Mouse (Mus musculus): ENCODE data around the gene Ercc5. TPM values are rescaled to one million over a fixed set of nuclear protein-coding genes. Genes with fewer than 3 reads are reported as not detected.
A peak's percentile ranks its signal among the peaks of the same experiment; 100 is the strongest.

Ercc5 gene
- 10 to 100 TPM; 10.7 to 12.6 TPM for total RNA-seq (2021)
- long read RNA-seq, experiment 1, transcript Ercc5-201 (15 exons, 3,907 nt) = major isoform, 13 of 20 reads
- long read RNA-seq, experiment 1, partial matches to known transcripts = 2 of 20 reads
- long read RNA-seq, experiment 1, other reads (novel, unspliced or antisense) = 5 of 20 reads
- long read RNA-seq, experiment 2, transcript Ercc5-201 (15 exons, 3,907 nt) = major isoform, 23 of 28 reads
- long read RNA-seq, experiment 2, partial matches to known transcripts = 3 of 28 reads
- long read RNA-seq, experiment 2, other reads (novel, unspliced or antisense) = 2 of 28 reads

DNA sequence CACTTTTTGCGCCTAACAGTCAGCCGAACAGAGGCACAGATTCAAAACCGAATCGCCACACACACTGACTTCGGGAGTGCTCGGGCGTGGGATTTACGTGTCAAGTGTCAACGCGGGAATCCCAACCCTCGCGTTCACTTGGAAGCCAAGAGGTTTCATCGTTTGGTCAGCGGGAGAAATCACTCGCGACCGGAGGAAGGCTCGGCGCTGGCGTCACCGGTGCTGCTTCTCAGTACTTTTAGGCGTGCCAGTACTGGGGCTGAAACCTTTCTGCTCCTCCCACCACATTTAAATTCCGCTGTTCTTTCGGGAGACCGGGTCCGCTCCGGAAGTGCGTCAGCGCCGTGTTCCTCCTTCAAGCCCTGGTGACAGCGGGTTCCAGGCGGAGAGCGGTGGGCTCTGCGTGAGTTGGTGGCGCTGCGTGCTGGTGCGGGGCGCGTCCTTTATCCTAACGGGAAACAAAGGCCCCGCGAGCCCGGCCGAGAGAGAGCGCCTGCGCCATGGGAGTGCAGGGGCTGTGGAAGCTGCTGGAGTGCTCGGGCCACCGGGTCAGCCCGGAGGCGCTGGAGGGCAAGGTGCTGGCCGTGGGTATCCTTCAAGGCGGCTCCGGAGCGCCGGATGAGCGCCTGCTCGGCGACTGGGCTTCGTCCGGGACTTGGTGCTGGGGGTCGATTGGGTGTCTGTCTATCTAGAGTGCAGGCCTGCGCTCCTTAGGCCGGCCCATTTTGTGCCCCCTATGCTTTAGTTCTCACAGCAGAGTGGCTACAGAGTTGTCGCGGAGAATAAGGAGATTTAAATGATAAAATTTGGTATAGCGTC is at the start of gene Ercc5:
TSS of gene Ercc5 (plus strand) at position 182 of the 819 bp plus-strand sequence.
- peak; percentile 65 for DNase-seq

DNA sequence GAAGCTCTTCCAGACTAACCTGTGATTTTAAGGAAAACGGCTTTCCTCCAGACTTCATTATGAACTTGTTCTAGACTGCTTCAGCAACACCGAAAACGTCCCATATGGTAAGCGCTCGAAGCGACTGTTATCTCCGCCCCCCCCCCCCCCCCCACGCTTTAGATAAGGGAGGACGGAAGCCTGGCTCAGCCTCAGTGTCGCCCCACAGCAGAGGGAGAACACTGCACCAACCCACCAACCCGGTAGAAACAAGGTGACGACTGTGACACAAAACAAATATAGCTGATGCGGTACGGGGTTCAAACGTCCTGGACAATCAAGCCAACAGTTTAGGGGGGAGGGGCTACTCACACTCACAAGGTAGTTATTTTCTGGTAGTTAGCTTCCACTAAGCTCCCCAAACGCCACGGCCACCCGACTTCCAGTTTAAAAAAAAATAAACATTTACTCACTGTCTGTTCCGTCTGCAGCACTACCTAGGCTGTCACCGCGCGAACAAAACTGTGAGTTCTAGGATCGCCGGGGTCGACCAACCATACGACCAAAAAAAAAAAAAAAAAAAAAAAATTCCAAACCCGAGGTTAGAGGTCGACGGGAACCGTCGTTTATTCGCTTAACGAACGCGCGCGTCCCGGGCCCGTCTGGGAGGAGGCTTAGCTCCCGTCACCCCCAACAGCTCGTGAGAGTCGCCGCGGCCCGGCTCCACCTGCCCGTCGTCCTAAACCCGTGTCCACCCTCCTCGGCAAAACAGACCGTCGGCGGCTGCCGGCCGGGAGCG is 45.9 kb upstream of the Ercc5 start:
- no peak for DNase-seq

DNA sequence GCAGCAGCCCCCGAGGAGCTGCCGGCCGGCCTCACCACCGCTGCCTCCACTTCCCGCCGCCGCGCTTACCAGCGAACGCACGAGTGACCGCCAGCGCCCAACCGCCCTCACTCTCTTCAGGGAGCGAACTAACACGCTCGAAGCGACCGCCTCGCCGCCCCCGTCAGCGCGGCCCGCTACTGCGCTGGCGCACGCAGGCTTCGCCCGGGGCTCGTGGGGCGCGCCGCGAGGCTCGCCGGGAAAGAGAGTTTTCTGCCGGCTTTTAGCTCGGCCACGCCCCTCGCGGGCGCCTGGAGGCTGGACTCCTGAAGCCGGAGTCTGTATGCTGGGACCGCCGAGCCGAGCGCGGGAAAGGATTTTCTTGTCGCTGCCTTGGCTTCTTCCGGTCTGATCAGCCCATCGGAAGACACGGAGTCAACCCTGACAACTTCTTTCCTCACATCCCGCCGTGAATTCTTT is 45.3 kb upstream of the Ercc5 start, which contains the start of gene Tex30:
TSS of gene Tex30 (minus strand) at position 183 of the 459 bp plus-strand sequence.
- DNase-seq = peak; percentile 92

DNA sequence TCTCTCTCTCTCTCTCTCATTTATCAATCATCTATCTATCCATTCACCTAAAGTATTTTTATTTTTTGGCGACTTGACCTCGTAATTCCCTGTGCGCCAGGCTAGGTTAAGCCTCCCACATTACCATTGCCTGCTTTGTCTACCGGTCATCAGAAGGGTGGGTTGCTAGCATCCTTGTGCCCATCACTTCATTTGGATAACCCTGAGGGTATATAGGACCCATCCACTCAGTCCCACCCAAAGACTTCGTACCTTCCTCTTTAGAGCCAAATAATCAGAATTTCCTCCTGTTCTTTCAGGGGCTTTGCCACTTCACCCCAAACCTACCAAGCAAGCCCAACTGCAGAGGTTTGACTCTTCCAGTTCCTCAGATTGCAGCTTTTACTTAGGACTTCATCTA is 44.6 kb upstream of the Ercc5 start:
- DNase-seq = no peak

DNA sequence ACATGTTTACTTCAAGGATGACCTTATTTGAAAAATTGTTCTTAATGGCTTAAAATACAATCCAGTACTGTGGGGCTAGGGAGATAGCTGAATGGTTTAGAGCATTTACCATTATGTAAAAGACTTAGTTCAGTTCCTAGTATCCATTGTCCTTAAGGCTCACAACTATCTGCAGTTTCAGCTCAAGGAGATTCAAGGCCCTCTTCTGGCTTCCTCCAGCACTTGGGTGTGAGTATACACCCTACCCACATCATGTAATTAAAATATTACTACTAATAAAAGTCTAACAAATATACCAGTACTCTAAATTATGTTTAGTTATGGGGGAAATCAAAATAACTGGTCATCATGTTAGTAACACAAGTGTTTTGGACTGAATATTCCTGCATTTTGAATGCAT is 30.0 kb upstream of the Ercc5 start:
- DNase-seq = no peak

DNA sequence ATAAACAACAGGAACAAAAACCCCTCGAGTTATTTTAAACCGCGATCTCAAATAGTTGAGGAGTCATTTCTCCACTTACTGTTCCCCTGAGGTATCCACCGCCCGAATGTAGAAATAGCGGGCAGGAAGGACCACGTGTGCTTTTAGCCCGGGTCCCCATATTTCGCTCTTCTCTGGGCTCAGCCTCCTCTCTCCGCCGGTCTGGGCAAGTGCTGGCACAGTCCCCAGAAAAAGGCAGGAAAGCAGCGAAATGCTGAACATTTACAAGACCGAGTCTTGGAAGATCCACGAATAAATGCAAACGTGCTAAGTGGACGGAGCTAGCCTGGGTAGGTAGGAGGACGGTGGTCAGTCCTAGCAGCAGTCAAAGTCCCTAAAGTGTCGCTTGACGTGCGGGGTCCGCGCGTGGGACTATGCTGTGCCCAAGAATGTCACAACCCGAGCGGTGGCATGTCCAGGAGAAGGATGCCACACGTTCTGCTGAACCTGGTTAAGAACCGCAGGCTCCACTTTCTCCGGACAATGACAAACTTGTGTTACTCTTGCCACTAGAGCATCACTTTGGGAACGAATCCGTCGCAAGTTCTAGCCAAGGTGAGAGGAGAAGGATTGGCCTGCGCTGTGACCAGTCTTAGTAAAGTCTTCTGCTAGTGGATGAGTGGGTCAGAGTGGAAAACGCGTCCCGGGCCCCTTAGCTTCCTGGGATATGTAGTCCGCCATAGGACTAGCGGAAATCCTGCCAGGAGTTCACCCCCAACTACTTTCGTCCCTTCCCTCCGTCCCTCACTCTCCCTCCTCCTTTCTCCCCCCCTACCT is 29.1 kb upstream of the Ercc5 start, which contains the start of the genes Kdelc1 and Bivm:
TSS of gene Kdelc1 (minus strand) at position 570 of the 816 bp plus-strand sequence.
TSS of gene Bivm (plus strand) at position 719 of the 816 bp plus-strand sequence.
- peak; percentile 74 for DNase-seq

DNA sequence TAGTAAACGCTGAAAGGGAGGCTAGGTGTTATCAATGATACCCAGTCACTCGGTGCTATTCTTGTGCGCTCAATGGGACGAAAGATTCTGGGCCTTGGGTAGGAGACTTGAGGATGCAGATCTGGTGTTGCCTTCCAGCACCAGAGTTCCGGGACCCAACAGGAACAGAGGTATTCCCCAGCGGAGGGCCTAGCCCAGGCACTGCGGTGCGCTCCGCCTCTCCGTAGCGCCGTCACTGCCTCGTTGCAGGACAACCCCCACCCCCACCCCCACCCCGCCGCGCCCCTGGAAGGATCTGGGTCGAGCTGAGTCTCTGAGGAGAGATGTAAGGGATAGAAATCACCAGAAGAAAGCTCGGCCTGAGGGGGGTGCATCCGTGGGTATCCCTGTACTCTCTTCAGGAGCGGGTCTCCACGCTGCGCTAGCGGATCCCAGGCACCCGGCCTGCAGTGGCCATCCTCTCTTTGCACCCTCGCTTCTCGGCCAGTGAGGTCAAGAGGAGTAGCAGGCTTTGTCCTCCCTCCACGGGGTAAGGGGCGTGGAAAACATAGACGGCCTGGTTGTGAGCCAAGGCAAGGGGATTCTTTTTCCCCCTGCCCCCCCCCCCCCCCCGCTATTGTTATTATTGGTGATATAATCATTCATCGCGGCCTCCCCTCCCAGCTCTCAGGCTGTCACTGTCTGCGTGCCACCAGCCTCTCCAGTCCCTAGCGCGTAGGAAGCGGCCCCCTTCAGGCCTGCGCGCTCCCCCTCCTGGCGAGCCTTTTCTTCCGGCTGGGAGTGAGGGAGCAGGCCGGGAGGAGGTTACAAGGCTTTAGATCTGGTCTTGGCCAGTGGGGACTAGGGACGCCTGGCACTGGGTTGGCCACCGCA is 28.1 kb upstream of the Ercc5 start:
- peak; percentile 76 for DNase-seq

DNA sequence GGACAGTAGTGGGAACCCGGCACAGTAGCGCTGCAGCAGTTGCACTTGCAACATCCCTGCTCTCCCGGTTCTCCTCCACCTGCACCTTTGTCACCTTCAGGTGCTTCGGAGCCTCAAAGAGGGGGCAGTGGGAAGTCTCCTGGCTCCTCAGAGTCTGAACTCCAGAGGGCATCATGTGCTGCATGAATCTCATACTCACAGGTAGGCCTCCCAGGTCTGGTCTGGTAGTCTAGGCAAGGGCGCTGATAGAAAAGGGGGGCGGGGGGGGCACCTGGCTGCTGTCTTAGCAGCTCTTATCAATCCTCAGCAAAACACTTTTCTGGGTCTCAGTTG is 27.5 kb upstream of the Ercc5 start:
- no peak for DNase-seq

DNA sequence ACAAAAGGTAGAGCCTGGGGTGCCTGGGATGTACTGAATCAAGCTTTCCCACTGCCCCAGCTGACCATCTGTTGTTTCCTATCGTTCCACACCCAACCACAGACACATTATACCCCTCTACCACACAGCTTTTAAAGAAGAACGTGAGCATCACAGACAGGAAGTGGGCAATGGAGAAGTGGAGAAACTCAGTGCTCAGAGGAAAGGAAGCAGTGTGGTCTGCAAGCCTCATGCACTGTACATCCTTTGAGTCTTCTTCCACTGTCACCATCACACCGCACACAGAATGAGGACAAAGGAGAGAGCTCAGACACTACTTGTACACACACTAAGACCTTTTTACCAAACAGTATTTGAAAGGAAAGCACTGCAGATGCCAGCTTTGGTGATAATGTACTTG is 25.3 kb upstream of the Ercc5 start:
- DNase-seq = no peak

DNA sequence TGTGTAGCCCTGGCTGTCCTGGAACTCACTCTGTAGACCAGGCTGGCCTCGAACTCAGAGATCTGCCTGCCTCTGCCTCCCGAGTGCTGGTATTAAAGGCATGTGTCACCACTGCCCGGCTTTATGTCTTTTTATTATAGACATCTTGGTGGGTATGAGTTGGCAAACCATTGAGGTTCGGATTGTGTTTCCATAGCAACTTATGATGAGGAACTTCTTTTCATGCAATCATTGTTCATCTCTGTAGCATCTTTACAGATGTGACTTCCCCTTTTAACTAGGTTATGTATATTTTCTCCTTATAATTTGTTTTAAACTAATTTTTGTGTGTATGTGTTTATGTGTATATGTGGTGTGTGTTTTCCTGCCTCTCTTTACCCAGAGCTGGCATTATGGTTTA is 22.0 kb upstream of the Ercc5 start:
- no peak for DNase-seq

DNA sequence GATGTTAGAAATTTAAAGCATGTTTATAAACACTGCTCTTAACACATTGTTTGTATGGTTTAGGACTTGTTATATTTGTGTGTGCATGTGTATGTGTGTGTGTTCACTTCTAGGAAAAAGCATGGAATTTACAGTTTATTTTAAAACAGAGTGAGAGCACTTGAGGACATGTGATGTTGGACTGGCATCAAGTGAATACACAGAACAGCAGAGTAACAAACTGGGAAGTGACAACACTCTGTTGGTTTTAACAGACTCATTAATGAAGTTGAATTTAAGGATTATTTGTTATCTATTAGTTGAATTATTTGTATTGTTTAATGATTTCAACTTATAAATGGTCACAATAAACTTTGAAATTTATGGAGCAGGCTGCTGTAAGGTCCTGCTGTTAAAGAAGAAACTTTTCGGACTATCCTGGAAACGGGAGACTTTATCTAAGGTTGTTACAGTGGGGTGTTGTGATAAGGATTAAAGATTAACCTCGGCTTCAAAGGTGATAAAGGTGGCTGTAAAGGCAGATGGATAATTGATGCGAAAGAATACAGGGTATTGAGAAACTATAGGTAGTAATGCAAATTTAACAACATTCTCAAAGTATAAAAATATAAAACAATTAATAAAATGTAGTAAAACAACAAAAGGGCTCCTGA is 17.5 kb upstream of the Ercc5 start:
- no peak for DNase-seq

DNA sequence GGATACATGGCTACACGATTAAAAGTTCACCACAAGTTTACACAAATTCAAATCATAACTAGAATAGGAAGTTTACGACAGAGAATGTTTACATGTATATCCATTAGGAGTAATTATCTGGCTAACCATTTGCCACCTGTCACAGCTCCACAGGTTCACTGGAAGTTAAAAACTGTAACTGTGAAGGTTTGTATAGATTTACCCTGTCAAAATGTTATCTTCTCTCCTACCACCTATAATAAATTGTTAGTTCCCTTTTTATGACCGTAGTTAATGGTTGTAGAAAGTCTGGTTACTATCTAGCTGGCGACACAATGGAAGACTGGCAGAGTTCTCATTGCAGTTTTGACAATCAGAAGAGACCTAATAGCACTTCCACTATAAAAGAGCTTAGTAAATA is 7.3 kb upstream of the Ercc5 start:
- no peak for DNase-seq

DNA sequence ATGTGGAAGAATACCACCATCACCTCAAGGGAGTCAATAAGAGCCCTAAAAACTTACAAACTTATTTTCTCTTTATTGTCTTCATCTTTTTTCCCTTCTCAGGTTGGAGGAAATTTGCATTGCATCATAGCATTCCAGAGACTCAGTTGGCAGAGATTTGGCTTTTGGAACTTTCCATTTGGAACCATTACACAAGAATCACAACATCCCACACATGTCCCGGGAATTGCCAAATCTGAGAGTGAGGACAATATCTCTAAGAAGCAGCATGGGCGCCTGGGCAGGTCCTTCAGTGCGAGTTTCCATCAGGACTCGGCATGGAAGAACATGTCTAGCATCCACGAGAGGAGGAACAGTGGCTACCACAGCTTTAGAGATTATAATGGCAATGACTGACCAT is 4.8 kb upstream of the Ercc5 start:
- DNase-seq = no peak

DNA sequence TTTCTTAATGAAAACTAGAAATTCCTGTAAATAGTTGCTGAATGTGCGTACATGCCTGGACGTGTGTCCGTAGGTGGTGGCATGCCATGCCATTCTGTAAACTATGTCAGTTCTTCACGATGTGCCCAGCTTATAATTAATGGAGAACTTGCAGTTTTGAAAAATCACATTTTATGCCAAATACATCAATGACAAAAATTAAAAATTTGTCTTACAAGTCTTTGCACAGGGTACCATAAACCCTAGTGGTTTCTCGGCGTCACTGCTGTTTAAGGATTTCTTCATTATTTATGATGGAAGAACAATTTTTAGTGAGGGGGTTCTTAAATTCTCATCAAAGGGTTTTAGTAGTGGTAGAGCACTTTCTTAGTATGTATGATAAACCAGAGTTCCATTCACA is 1.2 kb downstream of the Ercc5 start:
- no peak for DNase-seq

DNA sequence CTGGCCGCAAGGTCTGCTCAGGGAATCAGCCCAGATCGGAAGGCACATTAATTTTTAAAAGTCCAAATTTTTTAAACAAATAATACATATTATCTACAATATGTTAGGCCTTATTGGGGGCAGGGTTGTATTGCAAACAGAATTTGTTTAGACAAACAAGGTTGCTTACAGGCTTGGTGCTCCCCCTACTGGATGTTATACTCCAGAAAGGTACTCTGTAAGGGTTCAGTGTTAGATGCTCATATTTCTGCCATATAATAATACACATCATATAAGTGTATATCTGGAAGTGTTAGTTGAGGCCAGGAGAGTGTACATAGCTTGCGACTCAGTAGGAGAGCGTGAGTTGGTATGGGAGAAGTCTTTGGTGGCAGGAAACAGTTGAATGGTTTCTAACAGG is 7.7 kb downstream of the Ercc5 start:
- no peak for DNase-seq

DNA sequence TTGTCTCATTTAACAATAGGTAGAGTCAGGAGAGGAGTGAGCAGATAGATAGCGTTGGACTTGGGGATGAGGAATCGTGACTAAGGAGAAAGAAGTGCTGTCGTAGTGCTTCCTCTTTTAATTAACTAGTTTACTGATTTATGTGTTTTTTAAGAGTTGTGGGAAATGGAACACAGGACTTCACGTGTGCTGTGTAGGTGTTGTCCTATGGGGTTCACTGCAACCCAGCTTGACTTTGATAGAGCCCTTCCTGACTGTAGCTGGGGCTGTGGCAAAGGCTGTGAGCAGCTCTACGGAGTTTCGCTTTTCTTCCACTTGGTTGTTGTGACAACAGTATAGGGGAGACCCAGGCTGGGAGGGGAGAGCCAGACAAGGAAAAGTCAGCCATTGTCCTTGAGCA is 10.8 kb downstream of the Ercc5 start:
- no peak for DNase-seq

DNA sequence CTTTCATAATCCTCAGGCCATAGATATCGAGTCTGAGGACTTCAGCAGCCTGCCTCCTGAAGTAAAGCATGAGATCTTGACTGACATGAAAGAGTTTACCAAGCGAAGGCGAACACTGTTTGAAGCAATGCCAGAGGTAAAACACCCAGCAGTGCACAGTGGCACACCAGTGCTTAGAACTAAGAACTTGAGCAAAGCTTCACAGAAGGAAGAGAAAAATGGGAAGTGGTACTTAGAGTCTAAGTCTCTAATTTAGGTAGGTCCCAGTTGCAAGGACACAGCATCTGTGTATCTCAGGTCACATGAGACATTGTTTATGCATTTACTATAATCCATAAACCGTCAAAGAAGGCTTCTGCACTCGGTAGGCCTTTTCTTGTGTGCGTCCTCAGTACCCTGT is 14.3 kb downstream of the Ercc5 start:
- DNase-seq = no peak

DNA sequence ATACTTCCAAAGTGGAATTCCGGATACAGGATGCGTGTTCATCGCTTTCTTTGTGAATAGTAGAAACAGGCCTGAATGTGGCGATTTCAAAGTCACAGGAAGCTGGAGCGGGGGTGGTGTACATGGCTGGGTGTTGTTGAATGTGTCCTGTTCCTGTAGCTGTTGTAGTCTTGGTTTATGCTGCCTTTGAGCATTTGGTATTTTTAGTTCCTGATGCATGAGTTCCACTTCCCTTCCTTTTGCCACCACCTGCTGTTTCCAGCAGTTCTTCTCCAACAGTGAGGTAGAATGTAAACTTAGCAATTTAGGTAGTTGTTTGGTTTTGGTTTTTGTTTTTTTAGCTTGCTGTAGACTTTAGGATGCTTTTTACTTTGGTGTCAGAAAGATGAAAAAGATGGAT is 14.8 kb downstream of the Ercc5 start:
- DNase-seq = no peak

DNA sequence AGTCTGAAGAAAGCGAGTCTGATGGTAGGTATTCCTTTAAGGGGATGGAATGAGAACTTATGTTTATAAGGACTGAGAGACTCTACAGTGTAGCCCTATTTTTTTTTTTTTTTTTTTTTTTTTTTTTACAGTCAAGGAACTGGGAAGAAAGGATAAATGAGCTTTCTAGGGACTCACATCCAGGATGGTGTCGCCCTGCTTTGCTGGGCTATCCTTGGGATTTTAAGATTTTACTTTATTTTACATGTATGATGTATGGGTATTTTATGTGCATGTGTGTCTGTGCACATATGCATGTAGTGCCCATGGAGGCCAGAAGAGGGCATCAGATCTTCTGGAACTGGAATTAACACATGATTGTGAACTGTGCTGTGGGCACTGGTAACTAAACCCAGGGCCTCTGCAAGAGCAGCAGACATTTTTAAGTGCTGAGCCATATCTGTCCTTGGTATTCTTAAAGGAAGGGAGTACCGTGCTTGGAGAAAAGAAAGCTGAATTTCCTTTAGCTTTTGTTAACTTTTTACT is 20.4 kb downstream of the Ercc5 start:
- DNase-seq = no peak

DNA sequence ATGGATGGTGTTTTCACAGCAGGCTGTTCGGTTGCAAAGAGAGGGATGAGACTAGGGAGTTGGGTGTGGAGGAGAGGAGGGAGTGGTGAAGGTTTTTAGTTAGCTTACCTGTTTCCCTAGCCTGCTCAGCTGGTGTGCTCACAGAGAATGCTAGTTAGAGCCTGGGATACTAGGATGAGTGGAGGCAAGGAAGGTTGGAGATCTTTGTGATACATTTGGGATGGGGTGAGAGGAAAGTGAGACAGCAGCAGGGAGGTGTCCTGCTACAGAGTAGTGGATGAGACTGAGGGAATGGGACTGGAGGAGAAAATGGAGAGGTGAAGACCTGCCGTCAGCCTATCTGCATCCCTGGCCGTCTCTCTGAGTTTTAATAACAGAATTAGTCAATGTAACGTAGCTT is 25.1 kb downstream of the Ercc5 start:
- no peak for DNase-seq

Data from gastrocnemius, postnatal 10 days (tissue).